Mouse (Mus musculus) hindbrain, embryonic 10.5 days (tissue): Measurements from ENCODE around the gene Tcf19. TPM values are rescaled to one million over a fixed set of nuclear protein-coding genes. Genes with fewer than 3 reads are reported as not detected.

ENCODE experiments used
- polyA plus RNA-seq: library from polyadenylated mRNA; unstranded; fragments of >200 nt; fragmentation: Nextera tagmentation; extraction: Ambion mirVana; gene quantifications from 2 replicates; pipeline ENCODE4 v1.2.1, GENCODE M21; 2016

Tcf19 gene
- polyA plus RNA-seq, 1 experiment from 2014 or later, result 54.5 TPM

Other genes with a start within 250 kb of the Tcf19 start
- gene H2-Q1, start 196.4 kb downstream of the Tcf19 start, polyA plus RNA-seq, result not detected in 2 replicates
- 0.73 and 0.76 TPM in 2 replicates for gene H2-Q2, start 174.6 kb downstream of the Tcf19 start, polyA plus RNA-seq
- 2.2 and 2.9 TPM in 2 replicates for gene H2-Q4, start 137.2 kb downstream of the Tcf19 start, polyA plus RNA-seq
- gene H2-Q6, start 92.0 kb downstream of the Tcf19 start, polyA plus RNA-seq, result 0.90 and 1.4 TPM in 2 replicates
- gene H2-Q7, start 77.7 kb downstream of the Tcf19 start, polyA plus RNA-seq, result 12.1 and 14.3 TPM in 2 replicates
- gene H2-Q10, start 46.7 kb downstream of the Tcf19 start, polyA plus RNA-seq, result 0.17 and 0.21 TPM in 2 replicates
- not detected in 2 replicates for gene Pou5f1, start 10.8 kb downstream of the Tcf19 start, polyA plus RNA-seq
- 19.6 and 25.4 TPM in 2 replicates for gene Cchcr1, start 276 bp upstream of the Tcf19 start, polyA plus RNA-seq
- gene Psors1c2, start 16.4 kb upstream of the Tcf19 start, polyA plus RNA-seq, result 1.7 and 2.5 TPM in 2 replicates
- gene Cdsn, start 35.3 kb upstream of the Tcf19 start, polyA plus RNA-seq, result 0.10 TPM in 1 of 2 replicates, not detected in the other
- gene 2300002M23Rik, start 50.6 kb upstream of the Tcf19 start, polyA plus RNA-seq, result not detected in 2 replicates
- not detected in 2 replicates for gene Sfta2, start 84.7 kb upstream of the Tcf19 start, polyA plus RNA-seq
- not detected in 2 replicates for gene Gm9573, start 109.8 kb upstream of the Tcf19 start, polyA plus RNA-seq
- gene Mucl3, start 126.9 kb upstream of the Tcf19 start, polyA plus RNA-seq, result 0.08 and 0.10 TPM in 2 replicates
- 16.7 and 17.4 TPM in 2 replicates for gene Vars2, start 150.8 kb upstream of the Tcf19 start, polyA plus RNA-seq
- 45.7 and 56.5 TPM in 2 replicates for gene Gtf2h4, start 156.9 kb upstream of the Tcf19 start, polyA plus RNA-seq
- 134 and 184 TPM in 2 replicates for gene Ddr1, start 187.8 kb upstream of the Tcf19 start, polyA plus RNA-seq